Mouse (Mus musculus) left cerebral cortex, adult 2 months (tissue): Measurements from ENCODE around the gene Olfr680-ps1. TPM values are rescaled to one million over a fixed set of nuclear protein-coding genes. Genes with fewer than 3 reads are reported as not detected.
"Not testable (repeated sequence)": the region's sequence is repeated elsewhere in the genome, so short reads cannot be mapped to it uniquely, and the experiment has no call there.

Source experiments
- DNase-seq, 2 experiments: peaks; one replicate each; pipeline ENCODE4 v3.0.0; 2021 to 2022; ENCODE audit warnings: low spot score in 2 of 2, mixed read lengths in 1 of 2; ENCODE audit errors: extremely low spot score in 1 of 2
- H3K27ac ChIP-seq: fragments of 200-600 bp; 2 replicates; pipeline ENCODE4 v1.8.1; 2022
- H3K4me3 ChIP-seq: fragments of 200-600 bp; 2 replicates; pipeline ENCODE4 v1.8.1; 2022
- CTCF ChIP-seq: fragments of 200-600 bp; IDR thresholded peaks from 2 replicates; pipeline ENCODE4 v1.8.1; 2022; ENCODE audit warnings: antibody characterized with exemption, mild to moderate bottlenecking, moderate library complexity
- intact Hi-C: fragments of 180-260 bp; cut with DNase I; formaldehyde crosslinking; loops from one replicate; pipeline ENCODE4 v1.15.1; 2025
- long read RNA-seq, 2 experiments: library from polyadenylated mRNA; stranded (forward); transcript quantifications; one replicate each; pipeline ENCODE4 v2.0.0; 2021; ENCODE audit warnings: borderline mapping rate in 2 of 2
- total RNA-seq, 2 experiments: library from RNA; stranded (reverse); gene quantifications; 2 replicates each; pipeline ENCODE4 v1.2.3; 2021

Olfr680-ps1 gene
- total RNA-seq = not detected
- long read RNA-seq, experiment 1 = 0 reads
- long read RNA-seq, experiment 2 = 0 reads

- DNase-seq, intact Hi-C loops, H3K4me3 ChIP-seq, H3K27ac ChIP-seq: not testable (repeated sequence)
Measured at GRCm38 (mm10) chr7:105092717-105093116, at the start of gene Olfr680-ps1. Gene Olfr680-ps1 (minus strand): TSS chr7:105092817.

GRCm38 (mm10) chr7:105141275-105141674 lies 48.7 kb upstream of the Olfr680-ps1 start:
- Histone ChIP-seq H3K27ac (no peak overlapping the region), H3K4me3 (no peak overlapping the region)
- no peak for DNase-seq
- no peak for TF ChIP-seq CTCF
- intact Hi-C loops = no loop called here

GRCm38 (mm10) chr7:105116536-105116935 lies 23.9 kb upstream of the Olfr680-ps1 start, which contains the start of gene Olfr681:
Gene Olfr681 (plus strand): TSS chr7:105116836.
- TF ChIP-seq CTCF = no peak
- DNase-seq = no peak
- H3K27ac ChIP-seq = no peak within 1 kb of the TSS
- intact Hi-C loops = no loop called here
- no peak within 1 kb of the TSS for H3K4me3 ChIP-seq

- TF ChIP-seq CTCF = no peak
- Histone ChIP-seq H3K4me3 (no peak within 1 kb of the TSS), H3K27ac (no peak within 1 kb of the TSS)
- intact Hi-C loops = no loop called here
- no peak for DNase-seq
Measured at GRCm38 (mm10) chr7:105080905-105081304, 11.7 kb downstream of the Olfr680-ps1 start, which contains the start of gene Olfr679. Gene Olfr679 (plus strand): TSS chr7:105081205.

GRCm38 (mm10) chr7:105064175-105064574 lies 28.4 kb downstream of the Olfr680-ps1 start, which contains the start of gene Olfr678:
Gene Olfr678 (plus strand): TSS chr7:105064475.
- intact Hi-C loops = no loop called here

GRCm38 (mm10) chr7:105058951-105059350 lies 33.7 kb downstream of the Olfr680-ps1 start:
- peak; percentile 31 for TF ChIP-seq CTCF
- no peak overlapping the region for H3K27ac ChIP-seq
- no peak overlapping the region for H3K4me3 ChIP-seq
- DNase-seq = no peak
- intact Hi-C loops = no loop called here

More at GRCm38 (mm10) chr7:105064175-105064574, 28.4 kb downstream of the Olfr680-ps1 start, which contains the start of gene Olfr678:
- Histone ChIP-seq H3K4me3 (no peak within 1 kb of the TSS), H3K27ac (no peak within 1 kb of the TSS)
- no peak for TF ChIP-seq CTCF
- DNase-seq = no peak

Other genes with a start within 250 kb of the Olfr680-ps1 start
- gene Usp17la, start 235.8 kb downstream of the Olfr680-ps1 start, total RNA-seq = not detected
- not detected for gene Olfr665, start 214.8 kb downstream of the Olfr680-ps1 start, total RNA-seq
- not detected for gene Olfr666, start 196.9 kb downstream of the Olfr680-ps1 start, total RNA-seq
- gene Olfr667, start 171.3 kb downstream of the Olfr680-ps1 start, total RNA-seq = not detected
- not detected for gene Olfr668, start 164.8 kb downstream of the Olfr680-ps1 start, total RNA-seq
- not detected for gene Olfr669, start 158.6 kb downstream of the Olfr680-ps1 start, total RNA-seq
- not detected for gene Olfr670, start 130.2 kb downstream of the Olfr680-ps1 start, total RNA-seq
- not detected for gene Olfr671, start 113.7 kb downstream of the Olfr680-ps1 start, total RNA-seq
- not detected for gene Olfr672, start 90.8 kb downstream of the Olfr680-ps1 start, total RNA-seq
- not detected for gene Olfr675, start 64.4 kb downstream of the Olfr680-ps1 start, total RNA-seq
- not detected for gene Olfr676, start 60.1 kb downstream of the Olfr680-ps1 start, total RNA-seq
- gene Olfr677, start 41.4 kb downstream of the Olfr680-ps1 start, total RNA-seq = not detected
- gene Olfr678, start 28.3 kb downstream of the Olfr680-ps1 start, total RNA-seq = not detected
- gene Olfr679, start 11.6 kb downstream of the Olfr680-ps1 start, total RNA-seq = not detected
- not detected for gene Olfr681, start 24.0 kb upstream of the Olfr680-ps1 start, total RNA-seq
- gene Olfr683, start 54.2 kb upstream of the Olfr680-ps1 start, total RNA-seq = not detected
- not detected for gene Olfr684, start 70.8 kb upstream of the Olfr680-ps1 start, total RNA-seq
- not detected for gene Olfr685, start 93.2 kb upstream of the Olfr680-ps1 start, total RNA-seq
- not detected for gene Olfr686, start 114.7 kb upstream of the Olfr680-ps1 start, total RNA-seq
- gene Olfr688, start 195.3 kb upstream of the Olfr680-ps1 start, total RNA-seq = not detected
- not detected for gene Olfr689, start 218.3 kb upstream of the Olfr680-ps1 start, total RNA-seq
- gene Olfr690, start 241.3 kb upstream of the Olfr680-ps1 start, total RNA-seq = 1 to 10 TPM in 1 of 2 experiments, under 1 TPM in 1; 0.93 to 1.2 TPM
- gene Olfr691, start 249.5 kb upstream of the Olfr680-ps1 start, total RNA-seq = 1 to 10 TPM in 1 of 2 experiments, under 1 TPM in 1; 0.96 to 1.3 TPM